Mouse (Mus musculus): ENCODE data around the gene Nckap5.

GRCm38 (mm10) chr1:126861816-126862215 is 31.2 kb upstream of the Nckap5 start:
- TF ChIP-seq HCFC1 (IDR thresholded peaks at IDR 0.05; ENCODE audit: borderline replicate concordance, insufficient read depth, low read length) (no peak), ZNF384 (IDR thresholded peaks at IDR 0.05; ENCODE audit: low read depth, low read length) (no peak), CHD2 (IDR thresholded peaks at IDR 0.05; ENCODE audit: low read depth, low read length) (no peak), MAFK (IDR thresholded peaks at IDR 0.05; ENCODE audit: insufficient read depth, low read depth, low read length) (no peak)

All from ES-E14 (cell line).